Mouse (Mus musculus) hindbrain, embryonic 11.5 days (tissue): ENCODE measurements around the gene Kif1c. TPM values are rescaled to one million over a fixed set of nuclear protein-coding genes. Genes with fewer than 3 reads are reported as not detected.

ENCODE experiments used
- ATAC-seq: fragments of 200-750 bp; cut with Nextera tagmentation; 2 replicates; pipeline ENCODE4 v1.8.0; 2017; ENCODE audit warnings: mild to moderate bottlenecking, moderate TSS enrichment, moderate library complexity; ENCODE audit not compliant: low FRiP score
- DNase-seq: peaks from one replicate; pipeline ENCODE4 v3.0.0-alpha.2; 2015; ENCODE audit warnings: low spot score
- H3K27ac ChIP-seq: fragments of 300-500 bp; sonication (generic); 2 replicates; pipeline ENCODE4 v1.5.1; 2014; ENCODE audit warnings: mild to moderate bottlenecking, low read depth, low read length
- H3K27me3 ChIP-seq: fragments of 300-500 bp; sonication (generic); 2 replicates; pipeline ENCODE4 v1.6.1; 2014; ENCODE audit warnings: mild to moderate bottlenecking, low read length, moderate library complexity, mixed read lengths; ENCODE audit not compliant: control insufficient read depth, insufficient read depth
- H3K36me3 ChIP-seq: fragments of 300-500 bp; sonication (generic); 2 replicates; pipeline ENCODE4 v1.6.1; 2014; ENCODE audit warnings: mild to moderate bottlenecking, low read length, moderate library complexity, mixed read lengths; ENCODE audit not compliant: control insufficient read depth, insufficient read depth
- H3K4me1 ChIP-seq: fragments of 300-500 bp; sonication (generic); replicated peaks from 2 replicates; pipeline ENCODE4 v1.6.1; 2014; ENCODE audit warnings: low read length, mixed read lengths; ENCODE audit not compliant: control insufficient read depth, insufficient read depth
- H3K4me2 ChIP-seq: fragments of 300-500 bp; sonication (generic); replicated peaks from 2 replicates; pipeline ENCODE4 v1.6.1; 2014; ENCODE audit warnings: mild to moderate bottlenecking, low read depth, low read length
- H3K4me3 ChIP-seq: fragments of 300-500 bp; sonication (generic); 2 replicates; pipeline ENCODE4 v1.5.1; 2014; ENCODE audit warnings: low read depth, low read length
- H3K9ac ChIP-seq: fragments of 300-500 bp; sonication (generic); 2 replicates; pipeline ENCODE4 v1.6.1; 2014; ENCODE audit warnings: low read depth, low read length
- H3K9me3 ChIP-seq: fragments of 300-500 bp; sonication (generic); 2 replicates; pipeline ENCODE4 v1.6.1; 2016; ENCODE audit warnings: low read length; ENCODE audit not compliant: control insufficient read depth
- WGBS: fragments of 180-500 bp; shearing (Covaris S2); extraction: QIAGEN DNeasy Blood & Tissue Kit; methylation state at CpG from one replicate; pipeline ENCODE4 v1.1.7; 2014; 5-methylcytosine and 5-hydroxymethylcytosine counted together
- polyA plus RNA-seq: library from polyadenylated mRNA; unstranded; fragments of >200 nt; fragmentation: Nextera tagmentation; extraction: Ambion mirVana; gene quantifications from 2 replicates; pipeline ENCODE4 v1.2.1, GENCODE M21; 2014

Kif1c gene
- polyA plus RNA-seq, 1 experiment from 2014 or later, result 5.9 TPM

- Histone ChIP-seq H3K27ac (no peak overlapping the region), H3K27me3 (no peaks in the 10 kb centered on the region), H3K4me2 (no peak overlapping the region), H3K9ac (no peak overlapping the region), H3K4me3 (no peak overlapping the region), H3K4me1 (no peaks in the 10 kb centered on the region), H3K9me3 (no peaks in the 10 kb centered on the region), H3K36me3 (0 out of 2 replicates have a peak, but pooled peaks cover 2% of the 10 kb centered on the region)
- no peak for ATAC-seq
- 51% methylated on average over 5 of the region's 5 CpGs for WGBS
- DNase-seq, result no peak
Observed at GRCm38 (mm10) chr11:70733256-70733655, 32.9 kb downstream of the Kif1c start.

GRCm38 (mm10) chr11:70737749-70738148 is 37.4 kb downstream of the Kif1c start:
- H3K4me1 ChIP-seq, result no peaks in the 10 kb centered on the region
- H3K4me2 ChIP-seq, result no peak overlapping the region
- WGBS, result 75% methylated on average over 5 of the region's 5 CpGs
- no peaks in the 10 kb centered on the region for H3K27me3 ChIP-seq
- no peak overlapping the region for H3K27ac ChIP-seq
- ATAC-seq (no peak), DNase-seq (no peak)
- H3K4me3 ChIP-seq, result no peak overlapping the region
- no peak overlapping the region for H3K9ac ChIP-seq
- H3K36me3 ChIP-seq, result no peaks in the 10 kb centered on the region
- no peaks in the 10 kb centered on the region for H3K9me3 ChIP-seq

GRCm38 (mm10) chr11:70741603-70742002 is 41.3 kb downstream of the Kif1c start:
- H3K4me1 ChIP-seq, result no peaks in the 10 kb centered on the region
- DNase-seq (no peak), ATAC-seq (no peak)
- no peaks in the 10 kb centered on the region for H3K36me3 ChIP-seq
- no peaks in the 10 kb centered on the region for H3K27me3 ChIP-seq
- no peaks in the 10 kb centered on the region for H3K9me3 ChIP-seq
- WGBS, result 93% methylated on average over 3 of the region's 3 CpGs
- no peak overlapping the region for H3K4me3 ChIP-seq
- H3K9ac ChIP-seq, result no peak overlapping the region
- H3K4me2 ChIP-seq, result no peak overlapping the region
- H3K27ac ChIP-seq, result no peak overlapping the region

GRCm38 (mm10) chr11:70742117-70742516 is 41.8 kb downstream of the Kif1c start:
- ATAC-seq, result no peak
- Histone ChIP-seq H3K9me3 (no peaks in the 10 kb centered on the region), H3K27me3 (no peaks in the 10 kb centered on the region), H3K9ac (no peak overlapping the region), H3K4me1 (no peaks in the 10 kb centered on the region), H3K4me2 (no peak overlapping the region), H3K4me3 (no peak overlapping the region), H3K36me3 (no peaks in the 10 kb centered on the region), H3K27ac (no peak overlapping the region)
- WGBS, result 89% methylated on average over 7 of the region's 7 CpGs
- no peak for DNase-seq

GRCm38 (mm10) chr11:70742581-70743459 is 42.5 kb downstream of the Kif1c start:
- ATAC-seq (no peak), DNase-seq (no peak)

GRCm38 (mm10) chr11:70745636-70746035 is 45.3 kb downstream of the Kif1c start:
- no peak overlapping the region for H3K9ac ChIP-seq
- H3K27ac ChIP-seq, result no peak overlapping the region
- H3K4me2 ChIP-seq, result no peak overlapping the region
- 84% methylated on average over 7 of the region's 7 CpGs for WGBS
- no peaks in the 10 kb centered on the region for H3K36me3 ChIP-seq
- H3K9me3 ChIP-seq, result no peaks in the 10 kb centered on the region
- no peak overlapping the region for H3K4me3 ChIP-seq
- no peak for DNase-seq
- ATAC-seq, result no peak
- no peaks in the 10 kb centered on the region for H3K27me3 ChIP-seq
- H3K4me1 ChIP-seq, result no peaks in the 10 kb centered on the region

More at GRCm38 (mm10) chr11:70742581-70743459, 42.5 kb downstream of the Kif1c start:
- Histone ChIP-seq H3K9me3 (no peaks in the 10 kb centered on the region), H3K36me3 (no peaks in the 10 kb centered on the region), H3K9ac (no peak overlapping the region), H3K4me1 (no peaks in the 10 kb centered on the region), H3K4me3 (no peak overlapping the region), H3K4me2 (no peak overlapping the region), H3K27ac (no peak overlapping the region), H3K27me3 (no peaks in the 10 kb centered on the region)
- 81% methylated on average over 12 of the region's 12 CpGs for WGBS

GRCm38 (mm10) chr11:70747876-70748545 is 47.7 kb downstream of the Kif1c start:
- H3K27me3 ChIP-seq, result no peaks in the 10 kb centered on the region
- no peak for DNase-seq
- no peaks in the 10 kb centered on the region for H3K36me3 ChIP-seq
- 90% methylated on average over 4 of the region's 4 CpGs for WGBS
- H3K9ac ChIP-seq, result no peak overlapping the region
- no peaks in the 10 kb centered on the region for H3K4me1 ChIP-seq
- no peak overlapping the region for H3K4me2 ChIP-seq
- H3K9me3 ChIP-seq, result no peaks in the 10 kb centered on the region
- no peak overlapping the region for H3K27ac ChIP-seq
- ATAC-seq, result no peak
- H3K4me3 ChIP-seq, result no peak overlapping the region

- ATAC-seq, result no peak
- no peaks in the 10 kb centered on the region for H3K4me1 ChIP-seq
- WGBS, result 90% methylated on average over 4 of the region's 4 CpGs
Observed at GRCm38 (mm10) chr11:70752337-70753017, 52.1 kb downstream of the Kif1c start.

More at GRCm38 (mm10) chr11:70752337-70753017, 52.1 kb downstream of the Kif1c start:
- no peak for DNase-seq
- H3K9me3 ChIP-seq, result no peaks in the 10 kb centered on the region
- H3K4me3 ChIP-seq, result no peak overlapping the region
- H3K9ac ChIP-seq, result no peak overlapping the region
- H3K27ac ChIP-seq, result no peak overlapping the region
- H3K36me3 ChIP-seq, result no peaks in the 10 kb centered on the region
- H3K27me3 ChIP-seq, result no peaks in the 10 kb centered on the region
- no peak overlapping the region for H3K4me2 ChIP-seq
